Mouse (Mus musculus) adrenal gland, adult (tissue): ENCODE measurements around the gene Gm4767.
A peak's percentile ranks its signal among the peaks of the same experiment; 100 is the strongest.
"Not testable (repeated sequence)": the region's sequence is repeated elsewhere in the genome, so short reads cannot be mapped to it uniquely, and the experiment has no call there.

Experiments used
- DNase-seq, 2 experiments: peaks; one replicate each; pipeline ENCODE4 v3.0.0; 2022 to 2023; ENCODE audit warnings: low spot score in 1 of 2; ENCODE audit not compliant: inconsistent age in 2 of 2

Gm4767 gene

DNA sequence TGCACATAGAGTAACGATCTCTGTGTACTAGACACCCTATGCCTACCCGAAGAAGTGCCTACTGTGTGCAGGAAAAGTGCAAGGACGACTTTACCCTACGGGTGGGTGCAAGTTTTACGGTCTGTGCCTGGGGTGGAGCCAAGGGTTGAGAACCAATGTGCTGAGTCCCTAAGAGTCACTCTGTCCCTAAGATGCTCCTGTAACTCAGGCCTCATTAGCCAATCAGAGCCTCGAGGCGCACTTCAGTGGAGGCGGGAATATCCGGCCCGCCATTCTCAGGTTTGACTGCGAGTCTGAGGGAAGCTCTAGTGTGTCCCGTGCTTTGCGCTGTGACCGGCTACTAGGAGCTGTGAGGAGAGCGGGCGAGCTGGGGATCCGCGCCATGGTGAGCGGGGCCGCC, at the start of gene Gm4767:
Gene Gm4767 (plus strand): TSS at position 288 of the 400 bp plus-strand sequence.
- DNase-seq, result peak; percentile 5 to 17

DNA sequence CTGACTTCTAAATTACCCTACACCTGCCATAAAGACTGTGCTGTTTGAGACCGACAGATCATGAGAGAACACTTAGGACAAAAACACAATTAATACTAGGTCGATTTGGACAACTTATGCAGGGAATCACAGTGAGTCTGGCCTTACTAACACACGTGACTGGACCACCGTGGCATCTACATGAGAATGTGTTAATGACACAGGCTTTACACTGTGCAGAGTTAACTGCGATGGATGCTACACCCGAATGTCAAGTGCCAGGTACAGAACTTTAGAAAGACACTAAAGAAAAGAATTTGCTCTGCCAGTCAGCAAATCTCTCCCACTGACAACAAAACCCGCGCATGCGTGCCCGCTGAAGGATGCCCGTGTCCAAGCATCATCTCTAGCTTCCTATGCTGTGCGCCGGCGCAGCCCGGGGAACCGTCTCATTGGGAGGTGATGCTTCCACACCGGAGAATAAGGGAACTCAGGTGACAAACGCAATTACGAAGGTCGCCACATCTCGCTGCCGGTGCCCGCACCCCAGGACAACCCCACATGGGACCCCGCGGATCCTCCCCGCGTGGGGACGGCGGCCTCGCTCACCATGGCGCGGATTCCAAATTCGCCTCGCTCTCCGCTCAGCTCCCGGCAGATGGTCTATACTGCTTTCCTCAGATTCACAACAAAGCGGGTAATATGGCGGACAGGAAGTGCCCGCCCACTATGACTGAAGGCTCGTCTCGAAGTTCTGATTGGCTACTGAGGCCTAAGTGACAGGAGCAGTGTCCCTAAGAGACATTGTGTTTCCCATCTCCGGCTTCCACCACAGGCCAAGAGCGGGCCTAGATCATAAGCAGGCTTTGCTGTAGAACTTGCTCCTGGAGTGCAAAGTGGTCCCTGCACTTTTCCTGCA, 41.2 kb upstream of the Gm4767 start, which contains the start of gene Gm3055:
Gene Gm3055 (minus strand): TSS at position 656 of the 898 bp plus-strand sequence.
- DNase-seq, result not testable (repeated sequence)

DNA sequence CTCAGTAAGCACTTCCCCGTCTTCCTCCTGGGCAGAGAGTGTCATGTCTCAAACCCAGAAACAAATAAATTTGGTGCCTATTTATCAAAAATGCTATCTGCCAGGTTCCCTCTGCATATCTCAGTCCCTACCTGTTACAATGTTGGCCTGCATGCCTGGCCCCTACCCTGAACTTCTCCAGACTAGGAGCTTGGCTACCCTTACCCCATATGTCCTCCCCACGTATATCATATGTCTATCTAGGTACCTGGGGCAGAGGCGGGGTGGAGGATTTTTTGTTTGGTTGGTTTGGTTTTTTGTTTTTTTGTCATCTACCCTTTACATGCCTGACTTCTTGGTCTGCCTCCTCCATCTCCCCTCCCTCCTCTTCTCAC, 40.6 kb upstream of the Gm4767 start:
- DNase-seq, result not testable (repeated sequence)

DNA sequence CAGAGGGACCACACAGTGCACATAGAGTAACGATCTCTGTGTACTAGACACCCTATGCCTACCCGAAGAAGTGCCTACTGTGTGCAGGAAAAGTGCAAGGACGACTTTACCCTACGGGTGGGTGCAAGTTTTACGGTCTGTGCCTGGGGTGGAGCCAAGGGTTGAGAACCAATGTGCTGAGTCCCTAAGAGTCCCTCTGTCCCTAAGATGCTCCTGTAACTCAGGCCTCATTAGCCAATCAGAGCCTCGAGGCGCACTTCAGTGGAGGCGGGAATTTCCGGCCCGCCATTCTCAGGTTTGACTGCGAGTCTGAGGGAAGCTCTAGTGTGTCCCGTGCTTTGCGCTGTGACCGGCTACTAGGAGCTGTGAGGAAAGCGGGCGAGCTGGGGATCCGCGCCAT, 34.2 kb downstream of the Gm4767 start:
- DNase-seq, result not testable (repeated sequence)

DNA sequence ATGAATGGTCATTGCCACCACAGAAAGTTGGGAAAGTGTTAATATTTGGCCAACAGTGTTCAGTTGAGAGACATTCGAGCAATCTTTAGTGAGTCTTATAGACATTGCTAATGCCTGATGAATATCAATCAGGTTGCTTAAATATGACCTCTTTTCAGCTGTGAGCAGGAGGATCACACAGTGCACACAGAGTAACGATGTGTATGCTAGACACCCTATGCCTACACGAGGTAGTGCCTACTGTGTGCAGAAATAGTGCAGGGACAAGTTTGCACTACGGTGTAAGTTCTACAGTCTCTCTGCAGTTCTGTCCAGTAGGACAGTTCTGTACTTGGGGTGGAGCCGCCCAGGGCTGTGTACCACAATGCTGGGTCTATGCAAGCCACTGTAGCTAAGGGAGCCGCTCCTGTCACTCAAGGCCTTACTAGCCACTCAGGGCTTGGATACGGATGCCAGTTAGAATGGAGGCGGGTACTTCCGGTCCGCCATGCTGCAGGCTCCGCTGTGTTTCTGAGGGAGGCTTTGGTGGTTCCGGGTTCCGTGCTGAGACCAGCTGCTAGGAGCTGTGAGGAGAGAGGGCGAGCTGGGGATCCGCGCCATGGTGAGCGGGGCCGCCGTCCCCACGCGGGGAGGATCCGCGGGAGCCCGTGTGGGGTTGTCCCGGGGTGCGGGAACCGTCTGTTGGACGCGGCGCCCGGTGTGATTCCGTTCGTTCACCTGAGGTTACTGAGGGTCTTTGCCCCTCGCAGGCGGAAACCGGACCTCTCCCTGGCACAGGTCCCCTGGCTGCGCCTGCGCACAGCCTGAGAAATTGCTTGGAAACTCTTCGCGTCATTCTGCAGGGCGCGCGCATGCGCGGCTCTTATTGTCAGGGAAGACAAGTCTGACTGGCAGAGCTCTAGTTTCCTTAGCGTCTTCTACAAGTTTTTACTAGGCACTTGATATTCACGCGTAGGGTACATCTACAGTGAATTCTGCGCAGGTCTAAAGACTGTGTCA, 51.7 kb downstream of the Gm4767 start, which contains the start of gene Gm32687:
Gene Gm32687 (plus strand): TSS at position 526 of the 999 bp plus-strand sequence.
- peak; percentile 7 to 37 for DNase-seq
